Mouse (Mus musculus): Measurements from ENCODE around the gene Zbtb49.

Zbtb49 gene

GRCm38 (mm10) chr5:38195941-38196340, 24.3 kb downstream of the Zbtb49 start:
- DNase-seq (ENCODE audit: low spot score in 2 of 2), result no peak

DNA sequence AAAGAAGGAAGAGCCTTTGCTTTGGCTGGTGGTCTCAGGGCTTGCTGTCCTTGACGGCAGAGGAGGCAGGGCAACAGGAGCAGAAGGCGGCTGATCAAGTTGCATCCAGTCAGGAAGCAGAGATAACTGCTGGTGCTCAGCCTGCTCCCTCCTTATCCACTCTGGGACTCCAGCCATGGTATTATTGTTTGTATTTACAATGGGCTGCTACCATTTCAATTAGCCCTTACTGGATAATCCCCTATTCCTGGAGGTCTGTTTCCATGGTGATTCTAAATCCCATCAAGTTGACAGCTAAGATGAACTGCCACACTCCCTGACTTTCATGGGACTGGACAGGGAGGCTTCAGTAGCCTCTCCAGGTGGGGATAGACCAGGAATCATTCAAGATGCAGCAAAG, 25.3 kb downstream of the Zbtb49 start:
- no peak for DNase-seq (ENCODE audit: low spot score in 2 of 2)

GRCm38 (mm10) chr5:38190907-38191306, 29.4 kb downstream of the Zbtb49 start:
- DNase-seq (ENCODE audit: low spot score in 2 of 2), result no peak

DNA sequence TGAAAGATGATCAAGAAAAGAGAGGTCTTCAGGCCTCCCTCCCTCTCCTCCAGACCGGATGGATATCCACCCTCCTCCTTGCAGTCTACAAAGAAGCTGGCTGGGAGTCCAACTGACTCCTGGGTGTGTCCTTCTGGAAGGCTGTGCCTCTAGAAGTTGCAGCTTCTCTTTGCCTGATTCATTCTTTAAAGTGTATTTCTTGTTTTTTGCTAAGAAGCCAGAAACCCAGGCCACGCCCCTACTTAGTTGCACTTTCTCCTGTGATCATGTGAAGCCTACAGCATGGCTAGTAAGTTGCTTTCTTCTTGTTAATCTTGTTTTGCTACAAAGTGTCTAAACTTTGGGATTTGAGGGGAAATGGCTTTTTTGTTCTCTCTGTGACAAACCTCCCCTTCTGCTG, 33.3 kb downstream of the Zbtb49 start:
- no peak for DNase-seq (ENCODE audit: low spot score in 2 of 2)

DNA sequence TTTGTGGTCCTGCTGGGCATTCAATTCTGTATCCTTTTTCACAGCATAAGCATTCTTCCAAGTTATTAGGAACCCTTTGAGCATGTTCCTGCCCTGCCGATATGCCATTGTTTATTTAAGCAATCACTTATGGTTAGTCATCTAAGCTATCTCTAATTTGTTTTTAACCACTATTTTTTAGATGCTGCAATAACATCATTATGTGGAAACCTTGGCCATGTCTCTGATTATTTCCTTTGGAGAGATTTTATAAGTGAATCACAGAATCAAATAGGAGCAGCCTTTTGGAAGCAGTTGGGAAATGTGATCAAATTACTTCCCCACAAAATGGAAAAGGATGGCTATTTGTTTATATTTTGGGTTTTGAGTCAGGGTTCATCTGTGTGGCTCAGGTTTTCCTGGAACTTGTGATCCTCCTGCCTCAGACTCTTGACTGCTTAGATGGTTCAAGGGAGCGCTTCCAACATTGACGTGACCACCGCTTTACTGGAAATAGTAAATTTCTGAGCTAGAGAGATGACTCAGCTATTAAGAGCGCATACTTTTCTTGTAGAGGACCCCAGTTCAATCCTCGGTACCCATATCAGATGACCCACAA, 35.5 kb downstream of the Zbtb49 start:
- DNase-seq (ENCODE audit: low spot score in 2 of 2), result no peak

- DNase-seq (ENCODE audit: low spot score in 2 of 2), result no peak
Observed at GRCm38 (mm10) chr5:38174256-38174912, 45.9 kb downstream of the Zbtb49 start.

- no peak for DNase-seq (ENCODE audit: low spot score in 2 of 2)
Observed at GRCm38 (mm10) chr5:38173766-38174165, 46.5 kb downstream of the Zbtb49 start.

DNA sequence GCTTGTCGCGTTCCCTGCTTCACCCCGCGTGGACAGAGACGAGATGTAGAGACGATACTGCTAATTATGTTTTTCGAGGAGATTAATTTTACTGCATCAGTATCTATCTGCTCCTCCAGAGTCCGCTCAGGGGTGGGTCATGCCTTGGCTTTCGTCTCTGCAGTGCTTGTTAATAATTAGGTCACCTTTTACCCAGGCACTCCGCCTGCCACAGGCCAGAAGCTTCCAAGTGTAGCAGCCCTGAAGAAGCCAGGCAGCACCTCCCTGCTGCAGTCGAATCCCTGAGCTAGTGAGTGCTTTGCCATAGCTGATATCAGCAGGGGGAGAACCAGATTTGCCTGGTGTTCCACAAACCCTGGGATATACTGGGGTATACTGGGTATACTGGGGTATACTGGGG, 51.8 kb downstream of the Zbtb49 start:
- no peak for DNase-seq (ENCODE audit: low spot score in 2 of 2)

DNA sequence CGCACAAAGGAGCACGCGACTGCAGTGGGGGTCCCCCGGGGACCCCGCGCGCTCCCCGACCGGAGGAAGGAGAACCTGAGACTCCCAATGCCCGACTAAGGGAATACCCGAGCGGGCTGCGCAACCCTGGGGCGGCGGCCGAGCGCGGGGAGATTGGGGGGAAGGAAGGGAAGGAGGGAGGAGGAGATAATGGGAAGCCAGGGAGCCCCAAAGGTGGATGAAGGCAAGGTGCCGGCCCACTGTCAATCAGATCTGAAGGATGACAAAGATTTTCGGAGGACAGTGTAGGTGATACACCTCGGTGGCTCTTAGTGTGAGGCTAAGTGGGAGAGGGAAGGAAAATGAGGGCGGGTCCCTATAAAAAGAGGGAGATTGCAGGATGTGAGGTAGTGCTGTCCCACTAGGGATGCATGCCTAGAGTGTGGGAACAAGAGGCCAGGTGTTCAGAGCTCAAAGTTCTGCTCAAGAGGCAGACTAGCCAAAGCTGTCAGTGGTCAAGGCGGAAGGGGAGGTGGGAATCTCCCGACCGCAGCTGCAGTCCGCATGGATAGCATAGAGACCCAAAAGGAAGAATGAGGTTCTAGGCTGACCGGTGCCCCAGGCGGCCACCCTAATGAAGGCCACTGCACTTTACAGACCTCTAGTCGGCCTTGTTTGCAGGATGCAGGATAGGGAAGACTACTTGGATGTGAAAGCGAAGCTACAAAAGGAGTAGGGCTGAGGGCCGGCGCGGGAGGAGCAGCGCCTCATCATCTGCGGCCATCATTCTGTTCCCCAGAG, 60.4 kb downstream of the Zbtb49 start, which contains the start of gene Nsg1:
Gene Nsg1 (minus strand): TSS at position 274 of the 780 bp plus-strand sequence.
- DNase-seq (ENCODE audit: low spot score in 2 of 2), result peak in 1 of 2 experiments; percentile 53

DNA sequence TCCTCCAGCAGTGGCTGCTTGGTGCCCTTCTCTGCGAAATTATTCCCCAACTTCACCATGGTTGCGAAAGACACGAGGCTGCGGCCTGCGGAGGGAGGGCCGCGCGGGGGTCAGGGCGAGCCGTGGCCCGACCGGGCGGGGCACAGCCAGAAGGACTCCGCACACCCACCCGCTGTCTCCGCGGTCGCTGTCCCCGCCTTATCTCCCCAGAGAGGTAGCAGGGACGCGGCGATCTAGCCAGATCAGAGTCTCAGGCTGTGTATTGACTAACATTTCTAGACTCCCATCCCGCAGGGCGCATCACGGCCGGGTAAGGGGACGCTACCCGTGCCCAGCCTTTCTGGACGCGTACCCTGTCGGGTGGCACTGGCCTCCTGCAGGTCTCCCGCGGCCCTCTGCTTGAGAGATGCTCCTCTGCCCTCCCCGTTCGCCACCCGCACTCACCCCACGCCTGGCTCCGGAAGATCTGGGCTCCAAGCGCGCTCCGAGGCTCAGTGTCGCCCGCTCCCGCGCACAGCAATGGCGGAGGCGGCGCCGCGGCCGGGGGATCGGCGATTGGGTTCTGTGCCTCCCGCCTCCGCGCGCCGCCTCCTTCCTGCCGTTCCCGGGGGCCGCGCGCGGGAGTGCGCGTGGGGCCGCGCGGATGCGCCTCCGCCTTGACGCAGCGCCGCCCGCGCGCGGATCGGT, 61.2 kb downstream of the Zbtb49 start:
- DNase-seq (ENCODE audit: low spot score in 2 of 2), result peak; percentile 75 to 79

DNA sequence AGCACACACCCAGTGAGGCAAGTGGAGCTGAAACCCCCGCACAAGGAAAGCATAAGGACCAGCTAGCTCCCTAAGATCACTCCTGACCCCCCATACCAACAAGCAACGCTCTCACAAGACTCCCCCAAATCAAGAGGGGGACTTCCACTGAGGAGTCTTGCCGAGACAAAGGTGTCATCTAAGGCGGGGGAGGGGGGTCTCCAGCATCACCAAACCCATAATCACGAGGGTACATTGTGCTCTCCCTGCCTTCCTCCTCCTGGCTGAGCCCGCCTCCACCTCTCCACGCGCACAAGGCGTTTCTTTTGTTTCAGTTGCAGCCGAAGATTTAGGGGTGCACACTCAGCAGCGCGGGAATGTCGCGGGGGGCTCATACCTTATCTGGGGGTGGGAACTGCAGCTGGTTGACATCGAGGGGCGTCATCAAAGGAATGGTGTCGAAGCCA, 61.7 kb downstream of the Zbtb49 start:
- DNase-seq (ENCODE audit: low spot score in 2 of 2), result peak; percentile 53 to 69

DNA sequence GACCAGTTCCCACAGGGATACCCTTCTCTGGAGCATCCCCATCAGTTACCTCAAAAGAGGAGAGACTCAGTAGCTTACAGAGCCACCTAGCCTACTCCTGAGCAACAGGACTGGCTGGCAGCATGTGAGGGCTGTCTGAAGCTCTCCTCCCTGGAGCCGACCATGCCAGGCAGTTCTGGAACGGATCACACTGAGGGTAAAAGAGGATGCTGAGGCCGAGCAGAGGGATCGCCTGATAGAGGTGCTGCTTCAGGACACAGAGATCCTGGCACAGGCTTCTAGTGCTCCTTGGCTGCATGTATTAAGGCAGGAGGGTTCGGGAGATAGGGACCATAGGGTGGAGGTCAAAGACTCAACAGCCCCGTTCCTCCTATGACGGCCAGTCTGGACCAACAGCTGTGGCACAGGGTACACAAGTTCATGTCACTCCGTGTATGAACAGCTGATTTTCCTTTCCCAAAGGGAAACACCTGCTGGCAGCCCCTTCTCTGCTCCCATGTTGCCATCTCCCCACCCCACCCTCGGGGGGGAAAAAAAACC, 62.7 kb downstream of the Zbtb49 start:
- DNase-seq (ENCODE audit: low spot score in 2 of 2), result no peak

GRCm38 (mm10) chr5:38153636-38154035, 66.6 kb downstream of the Zbtb49 start:
- DNase-seq (ENCODE audit: low spot score in 2 of 2), result no peak

DNA sequence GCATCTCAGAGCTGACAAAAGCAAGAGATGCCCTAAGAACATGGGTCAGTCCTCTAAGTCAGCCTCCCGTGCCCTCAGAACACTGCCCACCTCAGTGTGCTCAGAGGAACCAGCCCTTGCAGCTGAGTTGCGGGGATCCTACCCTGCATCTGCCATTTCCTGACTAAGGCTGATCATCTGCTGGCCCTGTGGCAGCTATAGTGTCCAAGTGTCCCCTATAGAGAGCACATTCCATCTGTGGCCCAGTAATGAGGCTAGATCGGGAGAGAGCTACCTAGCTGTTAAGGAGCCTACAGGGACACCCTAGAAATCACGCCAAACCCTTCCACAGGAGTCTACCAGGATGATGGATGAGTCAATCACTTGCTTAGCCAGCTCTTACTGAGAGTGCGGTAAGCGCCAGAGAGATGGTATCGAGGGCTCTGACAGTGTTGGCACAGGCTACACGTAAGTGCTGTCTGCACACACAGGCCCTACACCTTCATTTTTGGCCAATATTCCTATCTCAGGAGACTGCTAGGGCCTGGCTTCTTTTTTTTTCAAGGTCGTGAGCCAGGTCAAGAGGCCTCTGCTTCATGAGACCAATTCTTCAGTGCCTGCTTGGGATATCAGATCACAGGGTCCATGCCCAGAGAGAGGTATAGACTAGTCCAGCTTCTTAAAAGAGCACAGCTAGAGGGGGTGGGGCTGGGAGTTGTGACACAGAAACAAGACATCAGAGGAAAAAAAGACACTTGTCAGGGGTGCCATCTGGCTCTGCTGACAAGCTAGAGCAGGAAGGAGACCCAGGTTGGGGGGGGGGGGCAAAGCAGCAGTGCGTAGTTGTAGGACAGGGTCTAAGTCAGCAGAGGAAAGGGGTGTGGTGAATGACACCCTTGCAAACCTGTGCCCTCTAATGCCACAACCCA, 67.8 kb downstream of the Zbtb49 start:
- DNase-seq (ENCODE audit: low spot score in 2 of 2), result no peak

DNA sequence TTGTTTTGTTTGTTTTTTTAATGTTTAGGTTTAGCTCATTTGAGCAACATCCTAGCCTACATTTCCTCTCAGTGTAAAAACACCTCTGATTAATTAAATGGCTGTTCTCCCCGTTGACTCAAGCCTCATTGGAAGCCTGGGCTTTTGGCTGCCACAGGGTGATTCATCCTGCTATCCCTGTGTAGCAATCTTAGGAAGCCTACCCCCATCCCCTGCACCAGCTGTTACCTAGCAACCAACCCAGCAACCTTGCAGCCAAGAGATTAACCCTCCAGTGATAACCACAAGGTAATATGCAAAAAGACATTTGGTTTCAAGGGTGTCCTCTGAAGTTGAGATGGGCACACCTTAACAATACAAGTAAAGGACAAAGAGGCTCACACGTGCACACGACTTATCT, 69.0 kb downstream of the Zbtb49 start:
- DNase-seq (ENCODE audit: low spot score in 2 of 2), result peak; percentile 76 to 80

DNA sequence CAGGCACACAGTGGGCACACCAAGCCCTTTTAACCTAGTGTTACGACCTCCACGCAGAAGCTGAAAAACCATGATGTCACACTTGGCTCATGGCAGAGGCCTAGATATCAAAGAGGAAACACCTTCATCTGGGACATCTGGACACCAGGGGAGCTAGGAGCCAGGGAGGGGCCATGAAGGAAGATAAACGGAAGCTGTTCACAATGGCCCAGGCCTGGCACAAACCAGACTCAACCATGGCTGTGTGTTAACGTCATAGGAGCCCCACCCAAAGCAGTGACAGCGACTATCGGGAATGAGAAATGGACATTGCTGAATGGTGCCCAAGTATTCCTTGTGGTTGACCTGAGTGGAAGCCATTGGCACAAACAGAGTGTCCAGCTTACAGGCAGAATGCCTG, 73.7 kb downstream of the Zbtb49 start:
- DNase-seq (ENCODE audit: low spot score in 2 of 2), result no peak

DNA sequence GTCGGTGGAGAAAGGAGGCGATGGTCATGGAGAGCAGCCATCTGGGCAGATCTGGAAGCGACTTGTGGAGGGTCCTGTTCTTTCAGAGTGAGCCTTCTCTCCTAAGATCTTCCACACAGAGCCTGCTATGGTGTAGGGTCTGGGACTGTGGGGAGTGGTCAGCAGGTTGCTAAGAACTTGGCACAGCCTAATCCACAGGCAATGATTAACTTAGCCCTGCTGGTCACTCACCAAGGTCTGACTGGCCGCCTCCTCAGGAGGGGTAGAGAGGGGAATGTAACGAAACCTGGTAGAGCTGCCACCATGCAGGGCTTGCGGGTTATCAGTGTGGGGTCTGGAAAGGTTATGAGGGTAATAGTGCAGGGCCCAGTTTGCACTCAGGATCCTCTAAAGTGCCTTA, 79.4 kb downstream of the Zbtb49 start:
- no peak for DNase-seq (ENCODE audit: low spot score in 2 of 2)
